Mouse (Mus musculus) kidney, adult 2 months (tissue): ENCODE measurements around the gene Tmem238l. TPM values are rescaled to one million over a fixed set of nuclear protein-coding genes. Genes with fewer than 3 reads are reported as not detected.

Experiments used
- DNase-seq: peaks from one replicate; pipeline ENCODE4 v3.0.0; 2021
- H3K27ac ChIP-seq: fragments of 200-500 bp; 2 replicates; pipeline ENCODE4 v1.5.1; 2012; ENCODE audit warnings: low read depth, low read length, control low read depth, inconsistent platforms; ENCODE audit not compliant: insufficient read depth
- H3K27me3 ChIP-seq: fragments of 200-500 bp; replicated peaks from 2 replicates; pipeline ENCODE4 v1.6.1; 2012; ENCODE audit warnings: mild to moderate bottlenecking, moderate library complexity, low read length, inconsistent platforms; ENCODE audit not compliant: control insufficient read depth, insufficient read depth
- H3K36me3 ChIP-seq: fragments of 200-500 bp; 2 replicates; pipeline ENCODE4 v1.6.1; 2012; ENCODE audit warnings: mild to moderate bottlenecking, moderate library complexity, low read length, inconsistent platforms; ENCODE audit not compliant: control insufficient read depth, insufficient read depth
- H3K4me1 ChIP-seq: fragments of 200-500 bp; 2 replicates; pipeline ENCODE4 v1.6.1; 2011; ENCODE audit warnings: low read length; ENCODE audit not compliant: control insufficient read depth, insufficient read depth
- H3K4me3 ChIP-seq: fragments of 200-500 bp; 2 replicates; pipeline ENCODE4 v1.5.1; 2011; ENCODE audit warnings: mild to moderate bottlenecking, low read depth, low read length, control low read depth; ENCODE audit not compliant: insufficient read depth
- CTCF ChIP-seq: fragments of 200-500 bp; conservative IDR thresholded peaks from 2 replicates; pipeline ENCODE4 v1.5.1; 2011; ENCODE audit warnings: low read depth, mild to moderate bottlenecking, control low read depth, low read length, moderate library complexity, mixed read lengths; ENCODE audit not compliant: insufficient read depth, insufficient read length
- POLR2A ChIP-seq: fragments of 200-500 bp; IDR thresholded peaks from one replicate; pipeline ENCODE4 v1.6.1; 2011; ENCODE audit warnings: low read depth, low read length, control low read depth
- WGBS: fragments of 180-500 bp; shearing (Covaris S2); methylation state at CpG from one replicate; pipeline ENCODE4 v1.1.7; 2018; 5-methylcytosine and 5-hydroxymethylcytosine counted together
- polyA plus RNA-seq: library from polyadenylated mRNA; depleted of rRNA; stranded (reverse); fragments of >200 nt; gene quantifications from 2 replicates; pipeline ENCODE4 v1.2.3, GENCODE M21; 2012

The Tmem238l gene
- polyA plus RNA-seq, 1 experiment: 5.8 TPM

DNA sequence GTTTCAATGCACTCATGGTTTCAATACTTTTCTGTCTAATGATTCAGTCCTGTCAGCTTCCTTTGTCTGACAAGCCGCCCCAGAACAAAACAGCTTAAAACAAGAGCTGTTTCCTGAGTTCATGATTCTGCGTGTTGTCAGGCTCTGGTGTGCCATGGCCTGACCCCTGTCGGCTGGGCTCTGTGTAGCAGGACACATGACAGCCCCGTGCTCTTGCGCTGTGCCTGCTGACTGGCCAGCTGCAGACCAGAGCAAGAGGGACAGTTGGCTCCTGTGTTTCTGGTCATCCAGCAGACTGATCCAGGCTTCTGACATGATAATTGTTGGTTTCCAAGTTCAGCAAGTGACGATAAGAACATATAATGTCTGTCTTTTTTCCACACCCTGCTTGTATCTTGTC, 26.4 kb downstream of the Tmem238l start:
- Histone ChIP-seq H3K36me3 (no peaks in the 10 kb centered on the region), H3K27ac (no peak overlapping the region), H3K27me3 (no peaks in the 10 kb centered on the region), H3K4me3 (no peak overlapping the region), H3K4me1 (no peaks in the 10 kb centered on the region; the same call in 1 of the 2 replicates)
- WGBS: 29% methylated on average over 6 of the region's 6 CpGs
- peak; percentile 56 for DNase-seq
- TF ChIP-seq POLR2A (no peak), CTCF (peak; percentile 74)

DNA sequence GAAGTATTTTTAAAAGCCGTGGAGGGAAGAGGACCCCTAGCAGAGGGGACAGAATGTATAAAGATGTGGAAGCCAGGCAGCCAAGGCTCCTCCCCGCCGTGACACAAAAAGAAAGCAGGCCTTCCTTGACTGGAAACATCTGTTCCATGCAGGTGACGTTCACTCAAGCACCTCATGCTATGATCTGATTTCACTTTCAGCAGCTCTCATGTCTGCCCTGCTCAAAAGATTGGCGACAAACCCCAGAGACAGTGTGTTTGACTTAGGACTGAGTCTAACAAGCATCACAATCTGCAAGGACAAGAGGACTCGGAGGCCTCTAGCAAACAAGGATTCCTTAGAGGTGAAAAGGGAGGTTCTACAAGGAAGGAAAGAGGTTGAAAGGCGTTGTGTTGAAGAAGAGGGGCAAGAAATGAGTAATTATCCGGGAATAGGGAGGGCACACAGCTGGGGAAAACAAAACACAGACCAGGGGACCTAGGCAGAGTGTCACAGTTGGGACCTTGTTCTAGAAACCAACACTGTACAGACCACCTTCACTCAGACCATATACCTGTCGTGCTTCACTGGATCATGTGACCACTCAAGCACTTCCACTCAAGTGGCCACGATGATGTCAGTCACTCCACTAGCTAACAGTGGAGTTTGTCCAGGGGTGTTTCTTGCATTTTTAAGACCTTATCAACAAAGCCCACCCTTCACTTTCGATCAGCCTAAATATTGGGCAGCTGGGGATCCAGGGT, 27.2 kb downstream of the Tmem238l start:
- Histone ChIP-seq H3K4me1 (no peaks in the 10 kb centered on the region; the same call in 1 of the 2 replicates), H3K27ac (no peak overlapping the region), H3K36me3 (no peaks in the 10 kb centered on the region), H3K4me3 (no peak overlapping the region), H3K27me3 (no peaks in the 10 kb centered on the region)
- TF ChIP-seq CTCF (no peak), POLR2A (no peak)
- DNase-seq: no peak
- 64% methylated on average over 11 of the region's 11 CpGs for WGBS

DNA sequence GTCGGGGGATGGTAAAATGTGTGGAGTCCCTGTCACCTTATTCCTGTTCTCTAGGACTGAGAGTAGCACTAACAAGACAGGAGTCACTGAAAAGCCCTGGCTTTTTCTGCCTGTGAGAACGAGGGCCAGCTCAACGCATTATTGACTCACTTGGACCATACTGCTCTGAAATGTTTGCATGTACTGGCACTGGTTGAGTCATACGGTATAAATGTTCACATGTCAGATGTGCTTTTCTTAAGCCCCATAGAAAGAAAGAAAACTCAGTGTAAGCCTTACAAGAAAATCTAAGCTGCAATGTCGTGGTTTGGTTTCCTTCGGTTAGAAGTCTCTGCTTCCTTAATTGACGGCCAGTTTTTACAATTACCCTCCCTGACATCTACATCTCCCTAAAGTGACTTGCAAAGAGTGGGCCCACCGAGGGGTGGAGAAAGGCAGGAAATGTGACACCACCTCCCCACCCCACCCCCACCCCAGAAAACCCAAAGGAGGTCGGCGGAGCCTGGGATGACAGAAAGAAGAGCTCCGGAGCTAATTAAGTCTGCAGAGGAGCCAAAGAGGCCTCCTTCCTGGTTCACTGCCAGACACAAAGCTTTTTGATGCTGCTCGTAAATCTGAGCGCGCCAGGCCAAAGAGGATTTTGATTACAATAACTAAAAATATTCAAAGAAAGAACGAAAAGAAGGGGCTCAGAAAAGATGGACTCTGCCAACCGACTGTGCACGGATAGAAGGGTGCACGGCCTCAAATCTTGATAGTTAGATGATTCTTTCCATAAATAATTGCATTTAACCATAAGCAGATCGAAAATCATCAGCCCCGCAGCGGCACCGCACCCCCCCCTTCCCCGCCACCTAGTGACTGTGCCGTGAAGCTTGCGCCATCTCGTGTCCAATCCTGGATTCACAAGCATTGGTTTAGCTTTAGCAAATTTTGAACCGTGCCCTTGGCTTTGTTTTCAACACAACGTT, 28.0 kb downstream of the Tmem238l start:
- WGBS: 14% methylated on average over 28 of the region's 28 CpGs
- no peaks in the 10 kb centered on the region; the same call in 1 of the 2 replicates for H3K4me1 ChIP-seq
- peak; percentile 79 for DNase-seq
- H3K36me3 ChIP-seq: no peaks in the 10 kb centered on the region
- TF ChIP-seq POLR2A (no peak), CTCF (peak; percentile 92)
- H3K27ac ChIP-seq: no peak overlapping the region
- peak overlapping the region; percentile 41 for H3K4me3 ChIP-seq
- no peaks in the 10 kb centered on the region for H3K27me3 ChIP-seq

DNA sequence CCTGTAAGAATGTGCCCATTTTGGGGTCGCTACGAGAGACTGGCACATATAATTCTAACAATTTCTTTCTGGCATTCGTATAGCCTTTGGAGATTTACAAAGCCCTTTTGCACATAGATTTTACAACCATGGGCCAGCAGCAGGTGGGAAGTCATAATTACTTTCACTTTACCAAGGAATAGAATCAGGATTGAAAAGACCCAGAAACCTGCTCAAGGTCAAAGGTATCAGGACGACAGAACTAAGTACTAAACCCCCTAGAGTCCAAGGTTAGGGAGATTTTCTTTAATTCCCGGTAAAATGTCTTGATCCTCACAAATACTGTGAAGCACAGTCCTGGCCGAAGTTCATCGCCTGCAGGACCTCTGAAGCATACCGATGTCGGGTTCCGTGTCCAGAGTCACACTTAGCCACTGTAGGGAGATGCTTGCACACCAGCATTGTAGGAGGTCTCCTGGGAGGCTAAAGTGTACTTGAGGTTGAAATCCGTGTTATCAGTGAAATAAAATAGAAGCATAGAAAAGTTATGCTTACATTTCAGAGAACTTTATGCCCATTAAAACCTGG, 28.8 kb downstream of the Tmem238l start:
- DNase-seq: peak; percentile 54
- 6% methylated on average over 11 of the region's 11 CpGs for WGBS
- TF ChIP-seq CTCF: no peak
- TF ChIP-seq POLR2A: no peak
- Histone ChIP-seq H3K27me3 (no peaks in the 10 kb centered on the region), H3K4me3 (peak overlapping the region; percentile 41), H3K4me1 (no peaks in the 10 kb centered on the region; the same call in 1 of the 2 replicates), H3K27ac (no peak overlapping the region), H3K36me3 (no peaks in the 10 kb centered on the region)

DNA sequence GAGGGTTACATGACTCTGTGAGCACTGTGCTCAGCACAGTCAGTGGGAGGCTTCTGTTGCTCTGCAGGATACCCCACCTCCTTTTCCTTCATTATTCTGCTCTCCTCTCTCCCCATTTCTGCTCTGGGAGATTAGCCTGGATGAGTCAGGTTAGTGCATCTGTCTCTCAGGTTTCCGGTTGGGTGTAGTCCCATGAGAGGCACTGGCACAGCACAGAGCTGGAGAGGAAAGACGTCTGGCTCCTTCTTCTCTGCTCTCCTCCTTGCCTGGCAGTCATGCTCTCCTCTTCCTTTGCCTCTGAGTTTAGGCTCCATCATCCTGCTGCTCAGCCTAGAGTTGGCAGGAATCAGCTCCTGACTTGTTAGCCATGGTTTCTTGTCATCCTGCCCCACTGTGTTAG, 35.7 kb downstream of the Tmem238l start:
- no peak for TF ChIP-seq CTCF
- TF ChIP-seq POLR2A: no peak
- 90% methylated on average over 2 of the region's 2 CpGs for WGBS

DNA sequence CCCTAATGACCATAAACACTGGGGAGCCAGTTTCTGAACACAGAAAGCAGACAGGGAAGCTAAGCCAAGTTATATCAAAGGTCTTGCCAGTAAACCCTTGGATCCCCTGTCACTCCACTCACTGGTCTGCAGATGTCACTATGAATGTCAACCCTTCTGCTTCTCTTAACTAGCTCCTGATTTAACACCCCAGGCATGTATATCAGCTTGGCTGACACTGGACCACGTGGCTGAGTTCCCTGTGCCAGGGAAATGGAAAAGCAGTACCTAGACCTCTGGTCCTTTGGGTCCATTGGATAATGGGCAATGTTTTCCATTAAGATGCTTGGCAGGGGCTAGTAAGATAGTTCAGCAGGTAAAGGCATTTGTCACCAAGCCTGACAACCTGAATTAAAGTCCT, 37.2 kb downstream of the Tmem238l start:
- no peak overlapping the region for H3K4me3 ChIP-seq
- no peaks in the 10 kb centered on the region for H3K36me3 ChIP-seq
- no peak overlapping the region for H3K27ac ChIP-seq
- H3K27me3 ChIP-seq: no peaks in the 10 kb centered on the region
- peaks cover 11% of the 10 kb centered on the region for H3K4me1 ChIP-seq
- TF ChIP-seq CTCF (no peak), POLR2A (no peak)
- DNase-seq: no peak
- 21% methylated on average over 1 of the region's 1 CpGs for WGBS

More for the DNA sequence above, 35.7 kb downstream of the Tmem238l start:
- no peak overlapping the region for H3K4me3 ChIP-seq
- no peak overlapping the region for H3K27ac ChIP-seq
- H3K36me3 ChIP-seq: no peaks in the 10 kb centered on the region
- H3K27me3 ChIP-seq: no peaks in the 10 kb centered on the region
- no peak for DNase-seq
- H3K4me1 ChIP-seq: no peaks in the 10 kb centered on the region
